Mouse (Mus musculus): ENCODE measurements around the gene Kif6. TPM values are rescaled to one million over a fixed set of nuclear protein-coding genes. Genes with fewer than 3 reads are reported as not detected.

The Kif6 gene
- total and polyA plus RNA-seq, 3 experiments: 2.1 to 2.6 (median 2.3) TPM

- DNase-seq: peak; percentile 41 to 80
- Histone ChIP-seq H3K9ac (ENCODE audit: low read depth, low read length) (no peak overlapping the region), H3K4me3 (no peak overlapping the region), H3K4me1 (ENCODE audit: control insufficient read depth, insufficient read depth, low read length) (peaks cover 4% of the 10 kb centered on the region), H3K79me2 (replicated peaks; ENCODE audit: control insufficient read depth, insufficient read depth, low read length) (no peaks in the 10 kb centered on the region), H3K36me3 (ENCODE audit: control insufficient read depth, insufficient read depth, low read length) (no peaks in the 10 kb centered on the region), H3K27me3 (ENCODE audit: control insufficient read depth, insufficient read depth, low read length) (no peaks in the 10 kb centered on the region), H3K27ac (peak overlapping the region; percentile 79)
- TF ChIP-seq CTCF (IDR thresholded peaks at IDR 0.05): no peak
- peak; percentile 88 for TF ChIP-seq EP300 (IDR thresholded peaks at IDR 0.05; ENCODE audit: insufficient read depth, low read depth, low read length)
- TF ChIP-seq POLR2A (IDR thresholded peaks at IDR 0.05; ENCODE audit: insufficient read depth, low read depth, low read length): no peak
- intact Hi-C loops (cut with DNase I): loop anchor here (5.0 kb wide), 2 partner anchors 94 to 114 kb away; no protein-coding TSS in a partner anchor
- WGBS: 40% methylated on average over 11 of the region's 11 CpGs
Observed at GRCm38 (mm10) chr17:49738351-49738750, 123.4 kb downstream of the Kif6 start.

- H3K27ac ChIP-seq: peak overlapping the region; percentile 79
- H3K79me2 ChIP-seq (replicated peaks; ENCODE audit: control insufficient read depth, insufficient read depth, low read length): no peaks in the 10 kb centered on the region
- no peak overlapping the region for H3K9ac ChIP-seq (ENCODE audit: low read depth, low read length)
- H3K4me1 ChIP-seq (ENCODE audit: control insufficient read depth, insufficient read depth, low read length): peaks cover 4% of the 10 kb centered on the region
- no peaks in the 10 kb centered on the region for H3K27me3 ChIP-seq (ENCODE audit: control insufficient read depth, insufficient read depth, low read length)
- peak in 1 of 2 experiments; percentile 56 for DNase-seq
- TF ChIP-seq CTCF (IDR thresholded peaks at IDR 0.05): no peak
- no peak for TF ChIP-seq EP300 (IDR thresholded peaks at IDR 0.05; ENCODE audit: insufficient read depth, low read depth, low read length)
- TF ChIP-seq POLR2A (IDR thresholded peaks at IDR 0.05; ENCODE audit: insufficient read depth, low read depth, low read length): no peak
- H3K36me3 ChIP-seq (ENCODE audit: control insufficient read depth, insufficient read depth, low read length): no peaks in the 10 kb centered on the region
- 49% methylated on average over 9 of the region's 9 CpGs for WGBS
- intact Hi-C loops (cut with DNase I): loop anchor here (5.0 to 10.0 kb wide), 4 partner anchors 92 to 255 kb away; partner anchors contain the start of gene Daam2
- no peak overlapping the region for H3K4me3 ChIP-seq
Observed at GRCm38 (mm10) chr17:49739896-49740679, 125.2 kb downstream of the Kif6 start.

- no peak overlapping the region for H3K4me3 ChIP-seq
- intact Hi-C loops (cut with DNase I): loop anchor here (5.0 to 10.0 kb wide), 2 partner anchors 179 to 256 kb away; partner anchors contain the start of gene Daam2
- TF ChIP-seq POLR2A (IDR thresholded peaks at IDR 0.05; ENCODE audit: insufficient read depth, low read depth, low read length) (no peak), CTCF (IDR thresholded peaks at IDR 0.05) (0 out of 2 replicates have a peak, but pooled peaks have one; percentile 7), EP300 (IDR thresholded peaks at IDR 0.05; ENCODE audit: insufficient read depth, low read depth, low read length) (no peak)
- H3K36me3 ChIP-seq (ENCODE audit: control insufficient read depth, insufficient read depth, low read length): no peaks in the 10 kb centered on the region
- no peaks in the 10 kb centered on the region for H3K79me2 ChIP-seq (replicated peaks; ENCODE audit: control insufficient read depth, insufficient read depth, low read length)
- no peak overlapping the region for H3K9ac ChIP-seq (ENCODE audit: low read depth, low read length)
- no peaks in the 10 kb centered on the region for H3K27me3 ChIP-seq (ENCODE audit: control insufficient read depth, insufficient read depth, low read length)
- DNase-seq: no peak
- H3K27ac ChIP-seq: peak overlapping the region; percentile 79
- peaks cover 4% of the 10 kb centered on the region for H3K4me1 ChIP-seq (ENCODE audit: control insufficient read depth, insufficient read depth, low read length)
- 47% methylated on average over 4 of the region's 4 CpGs for WGBS
Observed at GRCm38 (mm10) chr17:49741172-49741571, 126.2 kb downstream of the Kif6 start.

GRCm38 (mm10) chr17:49741927-49742326, 127.0 kb downstream of the Kif6 start:
- no peaks in the 10 kb centered on the region for H3K36me3 ChIP-seq (ENCODE audit: control insufficient read depth, insufficient read depth, low read length)
- no peak overlapping the region for H3K27ac ChIP-seq
- H3K9ac ChIP-seq (ENCODE audit: low read depth, low read length): no peak overlapping the region
- intact Hi-C loops (cut with DNase I): loop anchor here (5.0 to 10.0 kb wide), 2 partner anchors 180 to 257 kb away; partner anchors contain the start of gene Daam2
- no peaks in the 10 kb centered on the region for H3K79me2 ChIP-seq (replicated peaks; ENCODE audit: control insufficient read depth, insufficient read depth, low read length)
- no peaks in the 10 kb centered on the region for H3K27me3 ChIP-seq (ENCODE audit: control insufficient read depth, insufficient read depth, low read length)
- WGBS: 80% methylated on average over 5 of the region's 5 CpGs
- H3K4me3 ChIP-seq: no peak overlapping the region
- peaks cover 4% of the 10 kb centered on the region for H3K4me1 ChIP-seq (ENCODE audit: control insufficient read depth, insufficient read depth, low read length)
- TF ChIP-seq POLR2A (IDR thresholded peaks at IDR 0.05; ENCODE audit: insufficient read depth, low read depth, low read length): no peak
- TF ChIP-seq CTCF (IDR thresholded peaks at IDR 0.05): no peak
- no peak for TF ChIP-seq EP300 (IDR thresholded peaks at IDR 0.05; ENCODE audit: insufficient read depth, low read depth, low read length)
- DNase-seq: no peak

- WGBS: 79% methylated on average over 14 of the region's 14 CpGs
- peaks cover 4% of the 10 kb centered on the region for H3K4me1 ChIP-seq (ENCODE audit: control insufficient read depth, insufficient read depth, low read length)
- TF ChIP-seq CTCF (IDR thresholded peaks at IDR 0.05) (no peak), POLR2A (IDR thresholded peaks at IDR 0.05; ENCODE audit: insufficient read depth, low read depth, low read length) (no peak), EP300 (IDR thresholded peaks at IDR 0.05; ENCODE audit: insufficient read depth, low read depth, low read length) (no peak)
- no peak overlapping the region for H3K27ac ChIP-seq
- no peaks in the 10 kb centered on the region for H3K36me3 ChIP-seq (ENCODE audit: control insufficient read depth, insufficient read depth, low read length)
- no peaks in the 10 kb centered on the region for H3K27me3 ChIP-seq (ENCODE audit: control insufficient read depth, insufficient read depth, low read length)
- no peaks in the 10 kb centered on the region for H3K79me2 ChIP-seq (replicated peaks; ENCODE audit: control insufficient read depth, insufficient read depth, low read length)
- no peak for DNase-seq
- H3K4me3 ChIP-seq: no peak overlapping the region
- no peak overlapping the region for H3K9ac ChIP-seq (ENCODE audit: low read depth, low read length)
- intact Hi-C loops (cut with DNase I): loop anchor here (5.0 to 10.0 kb wide), 2 partner anchors 182 to 259 kb away; partner anchors contain the start of gene Daam2
Observed at GRCm38 (mm10) chr17:49743580-49744463, 128.9 kb downstream of the Kif6 start.

All from heart, adult 2 months (tissue).